Mouse (Mus musculus) adrenal gland, postnatal 36 days (tissue): ENCODE results near the gene 1300017J02Rik. TPM values are rescaled to one million over a fixed set of nuclear protein-coding genes. Genes with fewer than 3 reads are reported as not detected.

Experiments
- DNase-seq, 2 experiments: peaks; one replicate each; pipeline ENCODE4 v3.0.0; 2021; ENCODE audit warnings: mixed read lengths in 1 of 2
- total RNA-seq, 2 experiments: library from RNA; stranded (reverse); gene quantifications; 2 replicates each; pipeline ENCODE4 v1.2.3; 2021

1300017J02Rik gene
- total RNA-seq, 2 experiments from 2014 or later = 0.40 to 0.46 TPM

DNA sequence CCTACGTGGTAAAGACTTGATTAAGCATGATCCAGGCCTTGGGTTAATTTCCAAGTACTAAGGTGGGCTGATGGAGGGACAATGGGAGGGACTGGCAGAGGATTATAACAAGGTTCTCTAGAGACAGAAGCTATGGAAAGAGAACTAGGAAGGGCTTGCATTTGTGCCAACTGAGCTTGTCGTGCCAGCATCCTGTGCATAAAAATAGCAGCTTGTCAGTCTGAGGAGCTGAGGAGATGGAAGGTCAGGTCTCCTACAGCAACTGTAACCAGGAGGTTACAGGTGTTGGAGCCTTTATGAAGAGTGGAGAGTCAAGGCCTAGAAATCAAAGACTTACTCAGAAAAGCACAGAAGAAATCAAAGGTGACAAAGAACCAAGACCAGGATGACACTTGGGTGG lies 91.3 kb downstream of the 1300017J02Rik start:
- DNase-seq = no peak

DNA sequence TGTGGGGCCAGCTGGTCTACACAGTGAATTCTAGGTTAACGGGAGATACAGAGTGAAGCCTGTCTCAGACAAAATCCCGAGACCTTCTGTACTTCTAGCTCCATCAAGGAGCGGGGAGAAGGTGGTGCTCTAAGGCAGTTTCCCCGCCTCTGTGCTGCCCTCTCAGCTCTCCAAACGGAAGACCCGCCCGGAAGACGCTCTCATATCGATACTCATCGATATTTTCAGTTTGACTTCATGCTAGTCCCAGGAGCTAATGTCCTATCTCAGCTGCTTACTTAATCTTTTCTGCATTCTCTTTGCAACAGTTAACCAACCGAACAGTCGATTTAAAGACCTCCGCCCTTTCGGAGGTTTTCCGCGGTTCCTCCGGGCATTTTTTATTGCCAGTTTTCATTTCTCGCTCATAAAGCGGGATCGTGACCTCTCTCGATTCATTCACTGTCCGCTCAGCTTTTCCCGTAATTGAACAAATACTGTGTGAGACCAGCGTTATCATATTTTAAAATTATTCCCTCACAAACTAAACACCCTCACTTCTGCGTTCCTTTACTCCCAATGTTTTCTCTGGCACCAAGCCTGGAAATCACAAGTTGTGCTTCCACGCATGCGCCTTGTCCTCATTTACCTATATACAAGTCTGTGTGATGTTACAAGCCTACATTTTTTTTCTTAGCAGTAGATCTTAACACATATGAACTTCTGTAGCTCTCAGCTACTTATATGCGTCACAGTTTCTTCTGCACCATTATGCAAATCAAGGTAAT lies 92.0 kb downstream of the 1300017J02Rik start:
- DNase-seq = no peak

DNA sequence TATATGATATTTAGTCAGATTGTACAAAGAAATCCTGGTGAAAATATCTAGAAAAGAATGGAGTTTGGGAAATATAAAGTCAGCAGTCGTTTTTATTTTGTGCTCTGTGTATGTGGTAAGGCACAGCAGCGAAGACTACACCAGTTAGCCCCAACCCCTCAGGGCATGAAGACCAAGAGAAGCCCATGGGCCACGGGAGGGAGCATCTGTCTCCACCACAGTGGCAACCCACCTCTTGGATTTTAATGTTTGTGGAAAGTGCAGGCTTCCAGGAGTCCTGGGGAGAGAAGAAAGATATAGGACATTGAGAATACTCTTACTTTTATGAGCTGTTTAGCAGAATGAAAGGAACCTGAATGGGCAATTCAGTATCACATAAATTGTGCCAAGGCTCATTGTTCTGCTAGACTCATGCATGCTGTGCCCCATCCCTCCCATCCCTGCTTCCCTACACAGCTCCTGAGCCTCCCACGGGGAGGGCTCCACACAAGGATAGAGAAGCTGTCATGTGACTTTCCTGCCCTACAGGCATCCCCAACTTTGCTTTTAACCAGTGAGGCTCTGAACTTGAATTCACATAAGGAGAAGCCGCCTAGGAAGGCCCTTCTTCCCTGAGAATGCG lies 96.0 kb downstream of the 1300017J02Rik start:
- DNase-seq = no peak

DNA sequence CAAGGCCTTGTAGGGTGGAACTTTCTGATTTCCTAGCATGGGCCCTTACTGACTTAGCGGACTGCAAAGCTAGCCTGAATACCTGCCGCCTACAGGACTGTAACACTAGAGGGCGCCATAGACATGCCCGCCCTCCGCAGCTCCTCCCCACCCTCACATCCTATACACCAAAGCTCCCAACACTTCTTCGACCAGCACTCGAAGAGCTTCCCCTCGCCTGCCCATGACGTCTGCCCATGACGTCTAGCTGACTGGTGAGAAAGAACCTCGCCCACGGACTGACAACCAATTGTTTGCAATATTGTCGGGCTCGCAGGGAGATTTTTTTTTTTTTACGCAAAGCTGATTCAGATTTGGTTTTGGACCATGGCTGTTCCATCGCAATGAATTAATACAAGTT lies 97.0 kb downstream of the 1300017J02Rik start:
- peak; percentile 65 to 73 for DNase-seq

DNA sequence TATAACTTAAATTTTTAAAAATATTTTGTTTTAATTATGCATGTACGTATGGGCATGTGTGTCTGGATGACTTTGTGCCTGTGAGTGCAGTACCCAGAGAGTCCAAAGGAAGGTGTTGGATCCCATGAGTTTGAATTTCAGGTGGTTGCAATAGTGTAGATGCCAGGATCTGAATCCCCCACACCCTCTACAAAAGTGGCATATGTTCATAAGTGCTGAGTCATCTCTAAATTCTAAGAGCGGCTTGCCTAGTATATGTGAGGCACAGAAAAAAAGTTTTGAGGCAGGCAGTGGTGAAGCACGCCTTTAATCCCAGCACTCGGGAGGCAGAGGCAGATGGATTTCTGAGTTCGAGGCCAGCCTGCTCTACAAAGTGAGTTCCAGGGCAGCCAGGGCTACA lies 99.1 kb downstream of the 1300017J02Rik start:
- DNase-seq = no peak

DNA sequence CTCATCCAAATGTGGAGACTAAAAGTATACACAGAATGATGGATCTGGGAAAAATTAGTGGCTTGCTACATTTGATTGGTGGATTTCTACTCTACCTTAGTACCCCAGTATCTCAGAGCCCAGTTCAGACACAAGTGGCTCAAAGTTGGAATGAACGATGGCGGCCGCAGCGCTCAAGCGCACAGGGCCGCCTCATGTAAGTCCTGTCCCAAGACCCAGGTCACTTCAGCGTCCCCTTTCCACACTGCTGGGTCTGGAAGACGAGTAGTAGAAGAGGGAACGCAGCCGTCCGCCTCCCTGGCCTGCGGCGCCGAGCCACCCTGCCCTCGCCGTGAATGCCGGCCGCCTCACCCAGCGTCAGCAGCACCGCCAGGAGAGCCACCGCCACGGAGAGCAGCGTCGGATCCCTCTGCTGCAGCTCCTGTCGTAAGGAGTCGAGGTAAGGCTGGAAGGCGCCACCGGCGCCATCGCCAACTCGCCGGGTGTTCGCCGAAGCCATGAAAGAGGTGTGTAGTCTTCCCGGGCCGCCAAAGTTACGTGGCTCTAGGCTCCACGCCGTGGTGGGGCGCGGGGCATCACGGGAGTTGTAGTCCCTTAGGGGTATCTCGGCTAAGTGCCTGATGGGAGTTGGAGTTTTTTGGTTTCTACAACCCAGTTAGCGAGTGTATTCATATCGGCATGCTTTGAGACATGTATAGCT lies 103.2 kb downstream of the 1300017J02Rik start, which contains the start of gene Srprb:
Srprb (minus strand) TSS at position 577 of the 700 bp plus-strand sequence.
- DNase-seq = peak; percentile 96 to 97

Other genes with a start within 250 kb of the 1300017J02Rik start
- 1 to 10 TPM; 2.8 to 3.0 TPM for gene Rab6b, start 193.3 kb downstream of the 1300017J02Rik start, total RNA-seq
- 10 to 100 TPM; 44.0 to 49.8 TPM for gene Srprb, start 102.9 kb downstream of the 1300017J02Rik start, total RNA-seq
- 10 to 100 TPM; 13.4 to 17.2 TPM for gene Gm20425, start 74.8 kb downstream of the 1300017J02Rik start, total RNA-seq
- gene Trf, start 74.6 kb downstream of the 1300017J02Rik start, total RNA-seq = 100 to 1,000 TPM in 1 of 2 experiments, 10 to 100 TPM in 1; 98.9 to 215 TPM
- 10 to 100 TPM; 27.7 to 28.0 TPM for gene Topbp1, start 133 bp upstream of the 1300017J02Rik start, total RNA-seq
- gene Cdv3, start 60.8 kb upstream of the 1300017J02Rik start, total RNA-seq = 100 to 1,000 TPM; 163 to 232 TPM
- not detected for gene Bfsp2, start 175.3 kb upstream of the 1300017J02Rik start, total RNA-seq